Mouse (Mus musculus): ENCODE results near the gene Fgr. TPM values are rescaled to one million over a fixed set of nuclear protein-coding genes. Genes with fewer than 3 reads are reported as not detected.

The Fgr gene
- polyA plus RNA-seq, 1 experiment from 2014 or later = 0.81 TPM

DNA sequence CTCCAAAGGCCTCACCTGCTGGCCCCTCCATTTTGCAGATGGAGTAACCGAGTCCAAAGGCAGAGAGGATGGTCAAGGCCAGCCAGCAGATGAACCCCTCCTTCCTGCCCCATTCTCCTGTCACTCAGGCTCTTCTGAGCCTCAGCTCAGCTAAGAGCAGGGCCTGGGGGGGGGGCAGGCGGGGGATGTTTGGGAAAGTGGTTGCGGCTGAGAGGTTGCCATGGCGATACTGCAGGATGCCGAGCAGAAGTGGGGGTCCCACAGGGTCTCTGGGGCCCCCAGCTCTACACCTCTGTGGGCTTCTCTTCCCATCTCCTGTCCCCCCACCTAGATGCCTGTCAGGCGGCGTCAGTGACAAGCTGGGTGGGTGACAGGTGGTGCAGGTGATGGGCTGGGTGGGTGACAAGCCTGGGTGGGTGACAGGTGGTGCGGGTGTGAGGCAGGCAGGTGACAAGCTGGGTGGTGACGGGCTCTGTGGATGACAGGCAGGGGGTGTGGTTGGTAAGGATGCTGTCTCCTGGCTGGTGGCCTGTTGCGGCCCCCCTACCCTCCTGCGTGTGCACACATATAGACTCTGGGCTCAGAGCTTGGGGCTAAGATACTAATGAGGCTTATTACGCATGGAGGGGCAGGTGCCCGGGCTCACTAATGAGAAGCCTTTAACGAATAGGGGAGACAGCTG, 49.2 kb downstream of the Fgr start:
- no peak for ATAC-seq (replicated peaks; ENCODE audit: low FRiP score)
- H3K9me3 ChIP-seq (replicated peaks) = no peaks in the 10 kb centered on the region

DNA sequence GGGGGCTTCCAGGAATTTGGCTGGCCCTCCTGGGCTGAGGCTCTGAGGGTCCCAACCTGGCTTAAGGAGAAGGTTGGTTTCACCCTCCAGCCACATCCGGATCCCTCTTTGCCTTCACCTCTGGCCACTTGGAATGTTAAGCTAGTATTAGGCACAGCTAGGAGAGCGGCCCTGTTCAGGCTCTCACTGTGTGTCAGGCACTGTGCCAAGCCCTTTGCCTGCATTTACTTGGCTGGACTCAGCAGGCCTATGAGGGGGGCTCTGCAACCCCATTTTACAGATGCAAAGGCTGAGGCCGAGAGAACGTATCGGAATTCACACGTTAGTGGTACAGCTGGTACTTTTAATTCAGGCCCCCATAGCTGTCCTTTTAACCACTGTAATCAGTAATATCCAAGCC, 49.7 kb downstream of the Fgr start:
- Histone ChIP-seq H3K4me1 (peaks cover 95% of the 10 kb centered on the region), H3K4me3 (replicated peaks) (no peak overlapping the region), H3K4me2 (no peak overlapping the region), H3K9ac (no peak overlapping the region), H3K27me3 (no peaks in the 10 kb centered on the region), H3K9me3 (replicated peaks) (no peaks in the 10 kb centered on the region), H3K36me3 (peaks cover 4% of the 10 kb centered on the region; the same call in 1 of the 2 replicates), H3K27ac (peak overlapping the region; percentile 84)
- WGBS = 84% methylated on average over 6 of the region's 6 CpGs
- ATAC-seq (replicated peaks; ENCODE audit: low FRiP score) = no peak

More for the DNA sequence above, 49.2 kb downstream of the Fgr start:
- Histone ChIP-seq H3K4me1 (peaks cover 95% of the 10 kb centered on the region), H3K4me3 (replicated peaks) (no peak overlapping the region), H3K27me3 (no peaks in the 10 kb centered on the region), H3K4me2 (no peak overlapping the region), H3K9ac (no peak overlapping the region), H3K36me3 (peaks cover 10% of the 10 kb centered on the region; the same call in 1 of the 2 replicates), H3K27ac (peak overlapping the region; percentile 84; the same call in 1 of the 2 replicates)
- WGBS = 63% methylated on average over 14 of the region's 14 CpGs

DNA sequence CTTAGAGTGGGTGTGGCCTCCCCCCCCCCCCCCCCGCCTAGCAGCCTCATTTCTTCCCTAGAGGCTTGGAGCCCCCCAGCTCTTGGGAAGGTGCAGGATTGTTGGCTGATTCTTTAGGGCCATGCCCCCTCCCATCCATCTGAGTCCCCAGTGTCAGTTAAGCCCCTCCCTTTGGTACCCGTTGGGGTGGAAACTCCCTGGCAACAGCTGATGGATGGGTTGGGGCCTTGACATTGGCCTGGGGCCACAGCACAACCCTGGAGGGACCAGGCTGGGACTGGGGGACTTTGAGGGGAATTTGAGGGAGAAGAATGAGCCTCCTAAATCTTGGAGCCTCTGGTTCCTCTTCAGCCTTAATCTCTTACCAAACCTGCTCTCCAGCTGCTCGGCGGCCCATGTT, 50.5 kb downstream of the Fgr start:
- no peaks in the 10 kb centered on the region for H3K9me3 ChIP-seq (replicated peaks)
- H3K9ac ChIP-seq = no peak overlapping the region
- H3K27me3 ChIP-seq = no peaks in the 10 kb centered on the region
- no peak overlapping the region for H3K4me3 ChIP-seq (replicated peaks)
- H3K4me1 ChIP-seq = peaks cover 95% of the 10 kb centered on the region
- no peak for ATAC-seq (replicated peaks; ENCODE audit: low FRiP score)
- H3K36me3 ChIP-seq = no peaks in the 10 kb centered on the region
- 23% methylated on average over 3 of the region's 4 CpGs for WGBS
- H3K27ac ChIP-seq = peak overlapping the region; percentile 84
- H3K4me2 ChIP-seq = peak overlapping the region; percentile 31

DNA sequence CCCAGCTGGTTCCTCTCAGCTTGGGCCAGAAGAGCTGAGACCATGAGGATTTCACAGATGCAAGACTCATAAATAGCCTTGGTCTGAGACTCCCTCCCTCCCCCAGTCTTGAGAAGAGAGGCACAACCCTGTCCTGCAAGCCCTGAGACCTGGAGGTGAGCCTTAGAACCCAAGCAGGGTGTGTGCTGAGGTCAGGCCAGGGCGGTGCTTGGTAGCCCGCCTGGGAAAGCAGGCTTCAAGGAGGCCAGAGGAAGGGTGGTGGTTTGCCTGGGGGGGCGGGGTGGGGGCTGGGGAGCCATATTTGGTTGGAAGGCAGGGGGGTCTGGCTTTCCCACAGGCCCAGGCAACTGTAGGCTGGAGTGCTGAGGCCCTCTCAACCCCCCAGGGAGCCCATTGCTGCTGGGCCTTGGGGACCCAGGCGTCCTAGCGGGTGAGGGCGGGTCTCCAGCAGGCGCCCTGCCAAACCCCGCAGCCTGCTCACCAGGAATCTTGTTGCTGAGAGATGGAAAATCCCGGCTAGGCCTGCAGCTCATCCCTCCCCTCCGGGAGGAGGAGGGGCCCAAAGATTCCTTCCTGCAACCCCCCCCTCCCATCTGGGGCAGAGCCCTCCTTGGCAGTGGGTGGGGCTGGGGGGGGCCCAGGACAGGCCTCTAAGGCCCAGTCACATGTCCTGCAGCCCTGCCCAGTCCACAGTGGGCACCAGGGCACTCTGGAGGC, 51.2 kb downstream of the Fgr start:
- Histone ChIP-seq H3K27me3 (no peaks in the 10 kb centered on the region), H3K4me1 (peaks cover 95% of the 10 kb centered on the region), H3K4me3 (replicated peaks) (no peak overlapping the region), H3K9me3 (replicated peaks) (no peaks in the 10 kb centered on the region), H3K27ac (peak overlapping the region; percentile 84), H3K36me3 (no peaks in the 10 kb centered on the region), H3K4me2 (peak overlapping the region; percentile 31), H3K9ac (0 out of 2 replicates have a peak overlapping the region, but pooled peaks have one; percentile 8)
- ATAC-seq (replicated peaks; ENCODE audit: low FRiP score) = 0 out of 2 replicates have a peak, but pooled peaks have one; percentile 27
- WGBS = 15% methylated on average over 10 of the region's 10 CpGs

DNA sequence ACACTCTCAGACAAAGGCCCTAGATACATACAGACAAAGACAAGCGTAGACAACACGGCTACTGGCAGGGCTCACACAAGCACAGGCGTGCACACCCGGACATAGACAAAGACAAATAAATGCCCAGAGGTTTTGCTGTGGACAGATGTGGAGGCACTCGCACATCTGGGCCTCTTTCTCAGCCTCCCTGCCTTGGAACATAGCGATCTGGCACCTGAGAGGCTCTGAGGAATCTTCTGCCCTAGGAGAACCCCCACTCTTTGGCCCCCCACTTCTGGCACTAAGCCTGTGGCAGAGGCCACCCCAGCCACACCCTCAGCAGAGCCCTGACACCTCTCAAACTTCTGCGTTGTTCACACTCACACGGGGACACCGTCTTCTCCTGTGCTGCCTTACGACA, 52.4 kb downstream of the Fgr start:
- no peak overlapping the region for H3K9ac ChIP-seq
- H3K27ac ChIP-seq = peak overlapping the region; percentile 84
- no peak for ATAC-seq (replicated peaks; ENCODE audit: low FRiP score)
- WGBS = 66% methylated on average over 10 of the region's 10 CpGs
- H3K4me3 ChIP-seq (replicated peaks) = no peak overlapping the region
- no peak overlapping the region for H3K4me2 ChIP-seq
- peaks cover 5% of the 10 kb centered on the region; the same call in 1 of the 2 replicates for H3K36me3 ChIP-seq
- H3K9me3 ChIP-seq (replicated peaks) = no peaks in the 10 kb centered on the region
- H3K27me3 ChIP-seq = no peaks in the 10 kb centered on the region
- peaks cover 91% of the 10 kb centered on the region for H3K4me1 ChIP-seq

- peaks cover 11% of the 10 kb centered on the region for H3K36me3 ChIP-seq
- no peaks in the 10 kb centered on the region for H3K27me3 ChIP-seq
- ATAC-seq (replicated peaks; ENCODE audit: low FRiP score) = no peak
- H3K4me2 ChIP-seq = no peak overlapping the region
- peaks cover 85% of the 10 kb centered on the region for H3K4me1 ChIP-seq
- H3K9ac ChIP-seq = no peak overlapping the region
- 26% methylated on average over 2 of the region's 2 CpGs for WGBS
- H3K4me3 ChIP-seq (replicated peaks) = no peak overlapping the region
- H3K27ac ChIP-seq = peak overlapping the region; percentile 84
- no peaks in the 10 kb centered on the region for H3K9me3 ChIP-seq (replicated peaks)
Observed at GRCm38 (mm10) chr4:133026826-133027375, 53.0 kb downstream of the Fgr start.

DNA sequence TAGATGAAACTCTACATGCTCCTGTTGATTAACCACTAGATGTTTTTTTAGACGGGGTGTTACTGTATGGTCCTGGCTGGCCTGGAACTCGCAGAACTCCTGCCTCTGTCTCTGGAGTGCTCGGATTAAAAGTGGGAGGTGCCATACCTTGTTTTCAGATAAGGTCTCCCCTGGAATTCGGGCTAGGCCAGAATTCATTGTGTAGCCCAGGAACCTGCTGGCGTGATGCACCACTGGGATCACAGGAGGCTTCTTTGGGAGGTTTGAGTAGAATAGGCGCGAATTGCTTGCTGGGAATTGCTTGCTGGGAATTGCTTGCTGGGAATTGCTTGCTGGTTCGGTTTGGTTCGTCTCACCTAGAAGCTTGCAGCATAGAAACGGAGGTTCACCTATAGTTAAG, 53.8 kb downstream of the Fgr start:
- Histone ChIP-seq H3K4me3 (replicated peaks) (no peak overlapping the region), H3K4me2 (no peak overlapping the region), H3K9me3 (replicated peaks) (no peaks in the 10 kb centered on the region), H3K4me1 (peaks cover 79% of the 10 kb centered on the region), H3K9ac (no peak overlapping the region), H3K36me3 (peaks cover 12% of the 10 kb centered on the region), H3K27ac (0 out of 2 replicates have a peak overlapping the region, but pooled peaks have one; percentile 84), H3K27me3 (no peaks in the 10 kb centered on the region)
- 74% methylated on average over 10 of the region's 10 CpGs for WGBS
- no peak for ATAC-seq (replicated peaks; ENCODE audit: low FRiP score)

DNA sequence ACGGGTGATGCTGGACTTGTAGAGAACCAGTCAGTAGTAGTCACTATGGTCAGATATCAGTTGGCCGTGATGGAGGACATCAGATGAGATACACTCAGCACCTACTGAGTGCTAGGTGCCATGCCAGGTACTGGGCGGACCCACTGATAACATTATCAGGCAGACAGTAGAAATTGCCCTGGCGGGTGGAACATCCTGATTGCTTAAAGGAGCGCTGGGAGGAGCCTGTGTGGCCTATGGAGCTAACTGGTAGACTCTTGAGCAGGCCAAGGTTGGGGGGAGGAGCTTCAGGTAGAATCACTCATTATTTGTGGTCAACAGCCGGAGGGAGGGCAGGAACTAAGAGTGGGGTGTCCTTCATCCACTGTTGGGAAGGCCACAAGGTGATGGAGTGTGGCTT, 54.3 kb downstream of the Fgr start:
- H3K9me3 ChIP-seq (replicated peaks) = no peaks in the 10 kb centered on the region
- H3K27me3 ChIP-seq = no peaks in the 10 kb centered on the region
- H3K36me3 ChIP-seq = peaks cover 12% of the 10 kb centered on the region
- no peak overlapping the region for H3K4me3 ChIP-seq (replicated peaks)
- peaks cover 76% of the 10 kb centered on the region for H3K4me1 ChIP-seq
- H3K9ac ChIP-seq = no peak overlapping the region
- WGBS = 86% methylated on average over 6 of the region's 6 CpGs
- no peak overlapping the region for H3K27ac ChIP-seq
- no peak overlapping the region for H3K4me2 ChIP-seq
- ATAC-seq (replicated peaks; ENCODE audit: low FRiP score) = no peak

DNA sequence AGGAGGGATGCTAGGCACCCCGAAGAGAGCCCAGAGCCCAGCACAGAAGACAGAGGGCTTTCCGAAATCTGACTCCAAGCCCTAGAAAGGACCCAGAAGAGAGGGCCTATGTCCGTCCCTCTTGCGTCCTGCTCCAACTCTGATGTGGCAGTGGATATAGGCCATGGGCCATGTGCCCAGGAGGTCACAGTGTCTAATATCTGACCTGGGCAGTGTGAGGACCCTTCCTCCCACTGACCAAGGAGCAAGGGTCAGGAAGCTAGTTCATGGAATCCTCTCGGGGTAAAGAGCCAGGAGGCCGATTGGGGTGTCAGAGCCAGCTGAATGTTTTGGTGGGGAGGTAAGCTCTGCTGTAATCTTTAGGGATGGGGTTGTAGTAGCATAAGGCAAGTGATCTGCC, 55.0 kb downstream of the Fgr start:
- Histone ChIP-seq H3K27ac (no peak overlapping the region), H3K4me2 (no peak overlapping the region), H3K27me3 (no peaks in the 10 kb centered on the region), H3K9me3 (replicated peaks) (no peaks in the 10 kb centered on the region), H3K36me3 (peaks cover 12% of the 10 kb centered on the region), H3K9ac (no peak overlapping the region), H3K4me1 (peaks cover 70% of the 10 kb centered on the region), H3K4me3 (replicated peaks) (no peak overlapping the region)
- ATAC-seq (replicated peaks; ENCODE audit: low FRiP score) = no peak
- WGBS = 56% methylated on average over 6 of the region's 6 CpGs

GRCm38 (mm10) chr4:133032410-133033095, 58.7 kb downstream of the Fgr start:
- Histone ChIP-seq H3K4me3 (replicated peaks) (no peak overlapping the region), H3K27ac (no peak overlapping the region), H3K4me2 (no peak overlapping the region), H3K9me3 (replicated peaks) (no peaks in the 10 kb centered on the region), H3K9ac (no peak overlapping the region), H3K27me3 (no peaks in the 10 kb centered on the region), H3K4me1 (peaks cover 68% of the 10 kb centered on the region), H3K36me3 (peaks cover 12% of the 10 kb centered on the region)
- WGBS = 93% methylated on average over 8 of the region's 8 CpGs
- ATAC-seq (replicated peaks; ENCODE audit: low FRiP score) = no peak

DNA sequence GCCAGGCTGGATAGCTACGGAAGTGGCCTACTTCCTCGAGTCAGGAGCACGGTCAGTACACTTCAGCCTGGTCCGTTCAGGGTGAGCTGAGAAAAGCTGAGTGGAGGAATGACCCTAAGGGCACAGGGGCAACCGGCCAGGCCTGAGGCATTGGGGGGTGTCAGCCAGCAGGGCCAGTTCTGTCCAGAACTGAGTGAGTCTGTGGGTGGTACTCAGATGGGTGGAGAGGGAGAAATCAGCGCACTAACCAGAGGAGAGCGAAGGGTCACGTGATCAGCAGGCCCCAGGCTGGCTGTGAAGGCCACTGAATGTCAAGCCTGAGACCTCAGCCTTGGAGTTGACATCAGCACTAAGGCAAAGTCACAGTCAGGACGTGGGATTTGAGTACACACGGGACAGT, 60.6 kb downstream of the Fgr start:
- H3K27ac ChIP-seq = no peak overlapping the region
- no peak overlapping the region for H3K4me2 ChIP-seq
- WGBS = 62% methylated on average over 10 of the region's 10 CpGs

DNA sequence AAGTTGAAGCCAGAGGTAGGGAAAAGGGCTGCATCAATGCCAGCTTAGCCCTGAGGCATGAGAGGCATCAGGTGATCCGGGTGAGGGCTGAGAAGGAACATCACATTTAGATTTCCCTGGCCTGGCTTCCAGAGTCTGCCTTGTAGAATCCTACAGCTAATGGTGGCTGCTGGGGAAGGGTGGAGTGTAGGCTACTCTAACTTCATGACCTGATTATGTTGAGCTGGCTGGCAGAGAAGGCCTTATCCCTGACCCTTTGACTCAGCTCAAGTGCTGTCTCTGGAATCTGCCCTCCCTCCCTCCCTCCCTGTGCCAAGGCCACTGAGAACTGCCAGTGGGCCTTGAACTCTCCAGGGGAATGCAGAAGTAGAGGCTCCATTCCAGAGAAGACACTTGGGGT, 61.6 kb downstream of the Fgr start:
- ATAC-seq (replicated peaks; ENCODE audit: low FRiP score) = no peak
- Histone ChIP-seq H3K27me3 (no peaks in the 10 kb centered on the region), H3K4me1 (peaks cover 68% of the 10 kb centered on the region), H3K9ac (no peak overlapping the region), H3K4me3 (replicated peaks) (no peak overlapping the region), H3K36me3 (peaks cover 12% of the 10 kb centered on the region), H3K4me2 (no peak overlapping the region), H3K9me3 (replicated peaks) (no peaks in the 10 kb centered on the region), H3K27ac (no peak overlapping the region)
- WGBS = 84% methylated on average over 1 of the region's 1 CpGs

More for the DNA sequence above, 60.6 kb downstream of the Fgr start:
- H3K9me3 ChIP-seq (replicated peaks) = no peaks in the 10 kb centered on the region
- no peaks in the 10 kb centered on the region for H3K27me3 ChIP-seq
- peaks cover 67% of the 10 kb centered on the region for H3K4me1 ChIP-seq
- no peak for ATAC-seq (replicated peaks; ENCODE audit: low FRiP score)
- peaks cover 12% of the 10 kb centered on the region for H3K36me3 ChIP-seq
- H3K9ac ChIP-seq = no peak overlapping the region
- no peak overlapping the region for H3K4me3 ChIP-seq (replicated peaks)
